ENCODE assay signal across 8 mouse cellular contexts in genomic region chr5:117408216-117408615, GRCm38 (mm10). TPM values are rescaled to one million over a fixed set of nuclear protein-coding genes. Genes with fewer than 3 reads are reported as not detected.
DNase-seq lines count a peak whose midpoint lies in the region; ATAC-seq lines count a peak whose summit lies in the region.

No protein-coding gene starts in this region.

- ATAC-seq in common myeloid progenitor, adult 5-6 weeks (replicated peaks; ENCODE audit: low read depth, poor library complexity, severe bottlenecking) = peak; percentile 63
- peak; percentile 75 for ATAC-seq in megakaryocyte, adult 5-6 weeks (ENCODE audit: poor library complexity, severe bottlenecking)

- intact Hi-C loops in gastrocnemius, postnatal 14 days (cut with DNase I; ENCODE audit: low total_unique reads) = no loop called here

- peak; percentile 26 for DNase-seq in gastrocnemius, postnatal 10 days
- DNase-seq in gastrocnemius, postnatal 4 days (ENCODE audit: low spot score in 2 of 2) = no peak
- DNase-seq in right cerebral cortex, postnatal 4 days = peak; percentile 51
- no peak for DNase-seq in right cerebral cortex, adult 18-20 months
- no peak for DNase-seq in Muller cell, postnatal 12 days (ENCODE audit: inconsistent ontology term)
- DNase-seq in gastrocnemius, postnatal 14 days = no peak

RNA-seq across cellular contexts. Expression of gene Ksr2, which starts 5.6 kb away (rescaled TPM):
- under 1 TPM; 0.16 to 0.27 TPM for total RNA-seq in gastrocnemius, postnatal 10 days (2021)
- total RNA-seq in gastrocnemius, postnatal 4 days (2021) = under 1 TPM; 0.22 to 0.23 TPM
- total RNA-seq in common myeloid progenitor, adult 5-6 weeks (2017) = under 0.01 and 0.19 TPM in 2 replicates
- total RNA-seq in megakaryocyte, adult 5-6 weeks (2015) = 0.13 TPM in 1 of 2 replicates, not detected in the other
- total RNA-seq in megakaryocyte, adult 5-6 weeks (2017) = under 0.01 TPM in 1 of 2 replicates, not detected in the other
- under 1 TPM; 0.04 to 0.08 TPM for total RNA-seq in gastrocnemius, postnatal 14 days (2021)

RNA-seq across cellular contexts. Expression of gene Rfc5, which starts 19.4 kb away (rescaled TPM):
- total RNA-seq in gastrocnemius, postnatal 10 days (2021) = 1 to 10 TPM; 7.5 to 8.5 TPM
- 10 to 100 TPM; 16.7 to 19.9 TPM for total RNA-seq in gastrocnemius, postnatal 4 days (2021)
- total RNA-seq in common myeloid progenitor, adult 5-6 weeks (2017) = 64.0 and 68.8 TPM in 2 replicates
- 29.8 and 50.6 TPM in 2 replicates for total RNA-seq in megakaryocyte, adult 5-6 weeks (2015)
- 36.5 and 39.0 TPM in 2 replicates for total RNA-seq in megakaryocyte, adult 5-6 weeks (2017)
- total RNA-seq in gastrocnemius, postnatal 14 days (2021) = 1 to 10 TPM; 2.8 to 4.3 TPM

RNA-seq across cellular contexts. Expression of gene Wsb2, which starts 51.1 kb away (rescaled TPM):
- 10 to 100 TPM; 80.3 to 83.1 TPM for total RNA-seq in gastrocnemius, postnatal 10 days (2021)
- 100 to 1,000 TPM in 1 of 2 experiments, 10 to 100 TPM in 1; 95.9 to 107 TPM for total RNA-seq in gastrocnemius, postnatal 4 days (2021)
- total RNA-seq in common myeloid progenitor, adult 5-6 weeks (2017) = 19.4 and 26.6 TPM in 2 replicates
- 15.5 and 21.3 TPM in 2 replicates for total RNA-seq in megakaryocyte, adult 5-6 weeks (2015)
- 28.3 and 36.1 TPM in 2 replicates for total RNA-seq in megakaryocyte, adult 5-6 weeks (2017)
- total RNA-seq in gastrocnemius, postnatal 14 days (2021) = 10 to 100 TPM; 70.6 to 76.4 TPM

Comparison
In these comparisons a context has a peak if more than half of its experiments do, and no peak if none do; other contexts are left out.
1. DNase-seq: peak in gastrocnemius, postnatal 10 days (single experiment) and right cerebral cortex, postnatal 4 days (single experiment); none in gastrocnemius, postnatal 4 days (0 of 2), right cerebral cortex, adult 18-20 months (single experiment), Muller cell, postnatal 12 days (single experiment) and gastrocnemius, postnatal 14 days (single experiment).